Mouse (Mus musculus) adrenal gland, postnatal 4 days (tissue): ENCODE results near the gene 1700001C19Rik. TPM values are rescaled to one million over a fixed set of nuclear protein-coding genes. Genes with fewer than 3 reads are reported as not detected.

Source experiments
- DNase-seq, 2 experiments: peaks; one replicate each; pipeline ENCODE4 v3.0.0; 2021 to 2022; ENCODE audit warnings: low spot score in 2 of 2, mixed read lengths in 2 of 2
- total RNA-seq, 2 experiments: library from RNA; stranded (reverse); gene quantifications; 2 replicates each; pipeline ENCODE4 v1.2.3; 2021

Gene 1700001C19Rik
- total RNA-seq, 2 experiments from 2014 or later: 0.48 to 0.96 TPM

DNA sequence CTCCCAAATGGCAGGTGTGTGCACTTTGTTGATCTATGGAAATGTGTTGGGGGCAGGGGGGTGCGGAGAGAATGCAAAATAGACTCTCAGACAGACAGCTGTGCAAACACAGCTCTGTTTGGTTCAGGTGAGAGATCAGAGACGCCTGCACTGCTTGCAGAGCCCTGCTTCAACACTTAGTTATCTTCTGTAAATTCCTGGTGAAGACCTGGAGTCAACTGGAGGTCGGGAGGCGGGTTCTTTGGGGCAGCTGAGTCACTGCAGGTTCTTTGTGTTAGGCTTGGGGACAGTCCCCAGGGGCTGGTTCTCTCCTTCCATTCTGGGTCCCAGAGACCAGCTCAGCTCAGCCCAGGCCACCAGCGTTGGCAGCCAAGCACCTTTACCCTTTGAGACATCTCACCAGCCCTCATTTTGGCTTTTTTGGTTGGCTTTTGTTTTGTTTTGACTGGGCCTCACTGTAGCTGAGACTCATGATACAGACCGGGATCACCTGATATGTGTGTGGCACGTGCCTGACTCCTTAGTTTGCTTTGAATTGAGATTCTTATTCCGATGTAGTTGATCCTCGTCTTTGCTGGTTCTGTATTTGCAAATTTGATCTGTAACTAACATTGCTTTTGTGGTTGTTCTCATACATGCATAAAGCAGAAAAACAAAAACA lies 25.7 kb upstream of the 1700001C19Rik start:
- DNase-seq: no peak

DNA sequence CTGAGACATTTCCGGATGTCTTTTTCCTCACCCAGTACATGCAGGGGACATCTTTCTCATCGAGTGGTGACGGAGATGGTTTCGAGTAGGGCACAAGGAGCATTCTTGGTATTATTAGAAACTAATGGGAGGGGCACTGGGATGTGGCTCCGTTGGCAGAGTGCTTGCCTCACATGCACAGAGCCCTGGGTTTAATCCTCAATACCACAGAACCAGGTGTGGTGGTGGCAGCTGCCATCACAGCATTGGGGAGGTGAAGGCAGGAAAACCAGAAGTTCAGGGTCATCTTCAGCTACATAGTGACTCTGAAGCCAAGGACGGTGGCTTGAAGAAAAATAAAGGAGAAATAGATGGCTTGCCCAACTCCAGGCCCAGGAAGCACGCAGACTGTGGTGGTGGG lies 25.0 kb upstream of the 1700001C19Rik start:
- DNase-seq: no peak

DNA sequence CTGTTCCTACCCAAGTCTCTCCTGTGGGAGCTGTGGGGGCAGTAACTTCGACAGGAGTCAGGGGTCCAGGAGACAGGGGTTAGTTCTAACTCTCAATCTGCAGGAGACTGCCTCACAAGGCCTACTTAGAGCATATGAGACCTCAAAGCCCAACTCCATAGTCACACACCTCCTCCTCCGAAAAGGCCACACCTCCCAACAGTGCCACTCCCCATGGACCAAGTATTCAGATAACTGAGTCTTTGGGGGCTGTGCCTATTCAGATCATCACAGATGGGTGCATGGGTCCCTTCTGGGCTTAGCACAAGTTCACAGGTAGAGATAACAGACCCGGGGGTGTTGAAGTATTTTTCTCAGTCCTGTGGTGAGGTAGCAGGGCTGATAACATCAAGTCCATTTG lies 24.5 kb upstream of the 1700001C19Rik start:
- DNase-seq: no peak

DNA sequence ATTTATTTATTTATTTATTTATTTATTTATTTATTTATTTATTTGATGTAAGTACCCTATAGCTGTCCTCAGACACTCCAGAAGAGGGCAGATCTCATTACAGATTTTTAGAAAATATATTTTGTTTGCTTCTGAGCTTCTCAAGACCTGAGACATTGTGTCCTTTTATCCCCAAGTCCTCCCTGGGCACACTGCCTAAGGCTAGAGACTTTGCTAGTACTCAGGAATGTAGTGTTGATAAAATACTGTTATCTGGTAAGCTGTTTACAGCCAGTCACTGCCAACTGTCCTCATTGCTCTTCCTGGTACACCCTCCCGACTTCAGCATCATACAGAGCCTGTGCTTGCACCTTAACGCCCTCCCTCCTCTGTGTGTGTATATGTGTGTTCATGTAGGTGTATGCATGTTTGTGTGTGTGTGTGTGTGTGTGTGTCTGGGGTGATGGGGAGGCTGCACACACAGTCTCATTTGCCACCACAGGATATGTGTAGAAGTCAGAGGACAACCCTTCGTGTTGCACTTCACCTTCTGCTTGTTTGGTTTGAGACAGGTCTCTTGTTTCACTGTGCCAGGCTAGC lies 22.3 kb upstream of the 1700001C19Rik start:
- no peak for DNase-seq

DNA sequence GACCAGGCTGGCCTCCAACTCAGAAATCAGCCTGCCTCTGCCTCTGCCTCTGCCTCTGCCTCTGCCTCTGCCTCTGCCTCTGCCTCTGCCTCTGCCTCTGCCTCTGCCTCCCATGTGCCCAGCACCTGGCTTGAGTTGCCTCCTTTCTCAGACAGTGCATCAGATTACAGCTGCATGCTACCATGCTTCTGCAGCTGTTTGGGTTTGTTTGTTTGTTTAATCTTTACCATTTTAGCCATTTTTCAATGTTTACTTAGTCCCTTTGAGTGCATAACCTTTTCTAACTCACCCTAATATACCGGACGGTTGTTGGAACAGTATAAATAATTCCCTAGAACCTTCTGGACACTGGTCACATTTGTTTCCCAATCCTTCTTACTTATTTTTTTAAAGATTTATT lies 21.8 kb upstream of the 1700001C19Rik start:
- no peak for DNase-seq

DNA sequence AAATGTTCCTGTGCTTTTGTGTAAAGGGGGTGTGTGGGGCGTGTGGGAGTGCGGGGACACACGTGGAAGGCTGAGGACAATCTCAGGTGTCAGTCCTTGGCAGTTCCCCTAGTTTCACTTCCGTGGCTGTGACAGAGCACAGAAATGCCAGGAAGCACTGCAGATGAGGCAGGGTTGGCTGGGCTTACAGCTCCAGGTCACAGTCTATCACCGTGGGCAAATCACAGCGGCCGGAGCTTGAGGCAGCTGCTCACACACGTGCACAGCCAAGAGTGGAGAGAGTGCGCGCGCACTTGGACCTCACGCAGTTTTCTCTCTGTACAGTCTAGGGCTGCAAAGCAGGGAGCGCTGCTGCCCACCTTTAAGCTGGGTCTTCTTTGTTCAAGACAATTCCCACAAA lies 21.1 kb upstream of the 1700001C19Rik start:
- no peak for DNase-seq

DNA sequence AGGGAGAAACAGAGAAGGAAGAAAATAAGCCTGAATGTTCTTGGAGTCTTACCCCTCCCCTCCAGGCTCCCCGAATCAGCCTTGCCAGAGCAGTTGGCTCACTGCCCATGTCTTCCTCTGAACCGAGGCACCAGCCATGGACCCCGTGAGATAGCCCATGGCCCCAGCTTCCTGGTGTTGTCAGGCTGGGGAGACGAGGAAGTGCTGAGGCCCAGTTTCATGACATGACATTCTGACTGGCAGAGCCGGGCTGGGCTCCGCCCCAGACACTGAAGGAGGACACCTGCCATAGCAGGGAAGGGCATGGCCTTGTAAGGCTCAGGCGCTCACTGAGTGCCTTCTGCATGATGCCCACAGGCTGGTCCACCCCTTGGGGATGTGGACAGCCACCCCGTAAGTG lies 17.5 kb upstream of the 1700001C19Rik start:
- no peak for DNase-seq

DNA sequence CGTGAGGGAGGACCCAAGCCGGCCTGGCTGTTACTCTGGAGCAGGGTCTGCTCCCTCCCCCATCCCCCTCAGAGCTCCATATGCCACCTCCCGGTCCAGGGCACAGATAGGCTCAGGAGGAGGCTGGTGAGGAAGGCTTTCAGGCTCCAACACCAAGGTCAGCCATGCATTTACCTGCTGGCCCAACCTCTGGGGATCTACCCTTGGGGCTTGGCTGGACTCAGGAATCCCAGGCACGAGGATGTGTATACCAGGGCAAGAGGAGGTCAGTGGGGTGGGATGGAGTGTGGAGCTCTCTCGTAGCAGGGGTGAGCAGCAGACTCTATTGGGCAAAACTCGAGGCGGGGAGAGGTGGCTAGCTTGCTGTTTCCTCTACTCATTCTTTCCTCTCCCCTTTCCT lies 15.7 kb upstream of the 1700001C19Rik start:
- no peak for DNase-seq

DNA sequence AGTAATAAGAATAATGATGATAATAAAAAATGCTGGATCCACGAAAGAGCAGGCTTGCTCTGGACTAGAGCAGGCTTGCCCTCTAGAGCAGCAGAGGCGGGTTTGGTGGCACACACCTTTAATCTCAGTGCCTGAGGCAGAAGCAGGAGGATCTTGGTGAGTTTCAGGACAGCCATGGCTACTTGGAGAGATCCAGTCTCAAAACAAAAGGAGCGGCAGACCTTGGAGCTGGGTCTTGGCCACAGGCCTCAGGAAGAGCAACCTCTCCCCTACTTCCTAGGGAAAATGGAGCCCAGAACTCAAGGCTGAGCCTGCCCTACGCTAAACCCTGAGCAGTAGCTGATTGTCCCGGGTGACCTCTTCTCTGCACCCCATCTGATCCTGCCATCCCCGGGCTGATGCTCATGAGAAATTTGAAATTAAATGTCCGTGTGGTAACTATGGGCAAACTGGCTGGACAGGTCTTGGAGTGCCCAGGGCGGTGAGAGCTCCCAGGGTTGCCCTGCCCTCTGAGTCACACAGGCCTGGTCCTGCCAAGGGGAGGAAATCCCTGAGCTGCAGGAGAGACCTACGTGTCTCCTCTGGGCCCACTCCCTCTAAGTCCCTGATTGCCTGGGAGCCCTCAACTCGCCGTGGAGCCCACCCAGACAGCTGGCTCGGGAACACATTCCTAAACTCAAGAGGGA lies 13.8 kb upstream of the 1700001C19Rik start:
- no peak for DNase-seq

DNA sequence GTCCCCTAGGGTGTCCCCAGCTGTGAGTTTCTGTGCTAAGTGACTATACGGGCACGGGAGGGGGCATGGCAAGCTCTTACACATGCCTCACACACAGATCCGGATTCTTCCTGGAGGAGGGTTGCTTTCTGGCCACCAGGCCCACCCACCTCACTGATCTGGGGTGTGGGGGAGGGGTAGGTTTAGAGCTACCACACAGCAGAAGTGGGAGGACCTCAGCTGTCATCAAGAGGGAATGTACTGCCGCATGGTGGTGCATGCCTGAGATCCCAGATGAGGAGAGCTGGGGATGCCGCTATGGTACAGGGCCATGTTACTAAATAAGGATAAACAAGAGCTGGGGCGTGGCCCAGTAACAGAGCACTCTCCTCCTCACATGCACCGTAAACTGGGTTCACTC lies 13.1 kb upstream of the 1700001C19Rik start:
- DNase-seq: no peak

DNA sequence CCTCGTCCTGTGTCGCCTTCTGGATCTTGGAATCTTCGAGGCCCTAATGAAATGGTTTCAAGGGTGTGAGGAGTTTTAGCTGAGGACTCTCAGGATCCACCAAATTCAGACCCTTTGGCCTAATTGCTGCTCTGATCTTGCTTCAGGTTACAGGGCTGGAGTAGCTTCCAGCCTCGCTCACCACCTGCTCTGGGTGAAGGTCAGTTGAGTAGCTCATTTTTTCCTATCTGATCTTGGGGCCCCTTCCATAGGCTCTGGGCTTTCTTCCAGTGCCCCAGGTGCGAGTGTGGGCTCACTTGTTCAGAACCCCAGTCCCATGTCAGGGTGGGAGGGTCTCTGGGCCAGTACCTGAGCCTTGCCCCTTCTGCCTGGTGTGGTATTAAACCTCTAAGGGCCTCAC lies 12.3 kb upstream of the 1700001C19Rik start:
- DNase-seq: no peak

DNA sequence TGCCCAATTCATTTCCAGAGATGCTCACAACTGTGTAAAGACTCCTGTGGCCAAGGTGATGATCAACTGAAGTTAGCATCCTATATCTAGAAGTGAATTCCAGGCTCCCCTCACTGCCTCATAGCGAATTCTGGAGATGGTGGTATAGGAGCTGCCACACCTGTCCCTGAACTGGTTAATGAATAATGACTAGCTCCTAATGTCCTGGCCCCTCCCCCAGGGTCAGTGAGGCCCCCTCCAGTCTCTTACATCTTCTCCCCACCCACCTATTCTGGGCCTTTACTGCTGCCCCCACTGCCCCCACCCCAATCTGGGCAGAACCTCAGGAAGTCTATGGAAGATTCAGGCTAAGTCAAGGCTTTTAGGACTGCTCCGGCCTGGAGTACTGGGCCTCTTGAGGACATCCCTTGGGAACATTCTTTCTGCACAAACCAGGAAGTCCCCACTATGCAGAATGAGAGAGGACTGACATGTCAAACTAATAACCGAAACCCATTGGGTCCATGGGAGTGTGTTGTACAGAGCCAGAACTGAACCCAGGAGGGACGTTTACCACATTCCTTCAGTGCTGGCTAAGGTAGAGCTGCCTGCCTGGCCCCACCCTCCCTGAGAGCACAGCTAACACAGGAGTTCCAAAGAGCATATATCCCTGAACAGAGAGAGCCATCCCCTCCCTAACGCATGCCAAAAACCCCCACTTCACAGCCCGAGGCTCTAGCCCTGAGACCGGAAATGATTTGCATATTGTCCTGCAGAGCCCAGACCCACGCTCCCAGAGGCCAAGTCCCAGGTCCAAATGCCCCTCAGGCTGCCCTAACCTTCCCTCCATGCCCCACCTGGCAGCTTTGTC lies 11.6 kb upstream of the 1700001C19Rik start:
- DNase-seq: no peak

DNA sequence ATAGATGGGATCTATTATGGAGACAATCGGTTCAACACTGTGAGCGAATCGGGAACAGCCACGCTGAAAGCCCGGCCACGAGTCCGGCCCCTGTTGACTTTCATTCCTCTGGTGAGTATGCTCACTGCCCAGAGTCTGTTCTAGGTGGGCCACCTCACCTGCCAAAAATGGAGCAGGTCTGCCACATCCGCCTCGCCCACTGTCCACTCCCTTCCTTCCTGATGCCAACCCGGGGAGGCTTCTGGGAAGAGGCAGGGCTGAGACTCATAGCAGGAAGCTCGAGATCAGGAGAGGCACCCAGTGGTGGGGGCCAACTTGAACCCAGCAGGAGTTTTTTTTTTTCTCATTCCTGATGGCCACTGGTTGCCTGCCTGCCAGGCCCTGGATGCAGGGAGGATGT lies 9.4 kb upstream of the 1700001C19Rik start:
- no peak for DNase-seq

DNA sequence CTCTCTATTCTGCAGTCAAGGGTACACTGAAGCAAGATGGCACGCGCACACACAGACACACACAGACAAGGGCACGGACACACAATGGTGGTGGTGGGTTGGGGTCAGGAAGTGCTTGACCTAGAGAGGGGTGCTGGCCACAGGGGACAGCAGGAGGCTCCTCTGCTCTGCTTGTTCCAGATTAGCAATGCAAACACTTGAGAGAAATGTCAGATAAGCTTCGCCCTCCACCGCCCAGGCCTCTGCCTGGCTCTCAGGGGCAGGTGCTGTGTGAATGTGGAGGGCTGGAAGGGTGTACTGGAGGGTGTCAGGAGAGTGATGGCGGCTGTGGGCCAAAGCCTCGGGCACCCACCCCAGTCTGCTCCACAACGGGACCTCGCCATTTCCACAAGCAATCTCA lies 8.8 kb upstream of the 1700001C19Rik start:
- DNase-seq: no peak

DNA sequence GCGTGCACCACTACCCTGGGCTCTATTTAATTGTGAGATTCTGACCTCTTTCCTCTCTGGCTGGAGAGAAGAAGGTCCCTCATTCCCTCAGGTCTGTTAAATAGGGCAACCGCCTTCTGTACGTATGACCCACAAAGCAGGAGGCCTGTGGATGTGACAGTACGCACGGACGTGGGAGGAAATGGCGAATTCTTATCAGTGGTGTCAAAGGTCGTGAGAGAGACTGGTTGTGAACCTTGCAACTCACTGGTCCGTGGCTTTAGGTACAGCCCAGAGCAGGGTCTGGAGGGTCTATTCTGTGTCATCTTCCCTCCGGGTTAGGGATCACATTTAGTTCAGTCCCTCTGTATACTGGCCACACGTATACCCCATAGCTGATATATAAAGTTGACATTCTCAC lies 8.3 kb upstream of the 1700001C19Rik start:
- DNase-seq: no peak

DNA sequence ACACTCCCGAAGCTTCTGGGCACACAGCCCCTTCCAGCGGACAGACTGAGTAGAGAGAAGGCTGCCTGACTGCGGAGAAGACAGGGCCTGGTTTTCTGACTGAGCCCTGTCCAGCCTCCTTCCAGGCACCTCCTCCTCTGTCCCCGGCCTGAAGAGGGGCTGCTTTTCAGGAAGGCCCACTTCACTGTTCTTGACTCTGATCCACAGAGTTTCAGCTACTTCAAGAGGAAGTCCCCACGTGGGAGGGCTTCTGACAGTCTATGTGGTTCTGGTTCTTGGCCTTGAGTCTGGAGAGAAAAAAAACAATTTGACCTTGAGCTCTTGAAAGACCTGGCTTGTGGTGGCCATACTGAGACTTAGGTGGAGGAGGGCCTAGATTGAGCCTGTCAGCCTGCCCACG lies 6.9 kb upstream of the 1700001C19Rik start:
- no peak for DNase-seq

DNA sequence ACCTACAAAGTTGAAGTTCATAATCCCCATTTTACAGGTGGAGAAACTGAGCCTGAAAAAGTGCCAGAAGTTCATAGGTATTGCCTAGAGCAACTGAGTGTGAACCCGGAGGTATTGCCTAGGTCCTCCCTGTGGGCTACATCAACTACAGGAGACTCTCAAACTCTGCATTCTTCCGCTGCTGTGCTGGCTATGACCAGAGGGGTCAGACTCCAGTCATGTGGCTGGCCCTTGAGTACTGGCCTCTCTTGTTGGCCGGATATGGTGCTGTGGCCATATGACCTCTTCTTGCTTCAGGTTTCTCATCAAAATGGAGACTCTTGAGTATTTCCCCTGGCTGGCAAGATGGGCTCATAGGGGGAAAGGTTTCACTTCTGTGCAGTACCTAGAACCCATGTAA lies 5.1 kb upstream of the 1700001C19Rik start:
- DNase-seq: no peak

DNA sequence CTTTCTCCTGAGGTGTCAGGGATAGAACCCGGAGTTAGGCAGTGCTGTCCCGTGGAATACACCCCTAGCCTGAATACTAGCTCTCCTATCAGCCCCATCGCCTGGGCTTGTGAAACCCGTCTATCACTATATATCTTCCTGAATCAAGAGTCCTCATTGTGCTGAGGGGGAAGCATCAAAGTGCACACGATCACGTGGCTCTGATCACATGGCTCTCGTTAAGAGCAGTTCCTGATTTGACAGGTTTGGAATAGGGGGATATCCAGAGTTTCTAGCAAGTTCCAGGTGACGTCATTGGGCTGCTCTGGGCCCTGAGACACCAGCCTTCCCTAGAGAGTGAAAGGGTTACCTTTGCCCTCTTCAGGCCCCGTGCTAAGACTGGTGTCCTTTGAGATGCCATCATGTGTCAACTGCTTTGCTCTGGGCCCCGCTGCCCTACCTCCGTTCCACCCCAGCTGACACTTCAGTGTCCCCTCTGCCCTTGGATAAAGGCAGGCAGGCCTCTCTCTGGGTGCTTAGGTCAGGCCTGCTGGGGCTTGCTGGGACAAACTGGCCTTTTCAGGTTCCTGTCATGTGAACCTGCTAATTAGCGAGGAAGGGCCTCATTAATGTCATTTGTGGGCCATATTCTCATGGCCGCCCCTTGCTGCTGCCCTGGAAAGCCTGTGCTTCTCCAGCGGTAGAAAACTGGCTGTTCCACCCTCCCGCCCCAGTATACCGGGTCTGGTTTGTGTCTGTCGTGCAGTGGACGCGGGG lies 4.3 kb upstream of the 1700001C19Rik start:
- DNase-seq: no peak

DNA sequence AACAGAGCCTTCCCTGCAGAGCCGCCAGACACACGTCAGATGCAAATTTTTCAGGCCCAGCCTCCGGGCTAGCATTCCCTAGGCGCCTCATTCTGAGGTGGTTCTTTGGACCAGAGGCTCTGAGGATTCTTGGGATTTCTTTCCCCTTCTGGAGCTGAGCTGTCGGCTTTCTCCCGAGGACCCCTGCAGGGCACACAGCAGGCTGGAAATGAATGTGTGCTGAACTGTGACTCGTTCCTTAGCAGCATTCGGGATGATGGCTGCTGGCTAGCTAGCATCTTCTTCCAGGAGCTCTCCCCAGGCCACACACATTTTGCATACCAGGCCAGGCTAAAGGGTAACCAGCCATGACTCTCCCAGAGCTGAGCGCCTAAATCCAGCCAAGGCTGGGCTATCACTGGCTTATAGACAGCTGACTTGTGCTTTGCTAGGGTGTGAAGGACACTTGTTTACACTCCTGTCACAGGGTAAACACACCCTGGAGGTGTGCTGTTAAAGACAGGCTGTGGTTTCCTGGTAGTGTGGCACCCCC lies 3.2 kb upstream of the 1700001C19Rik start:
- DNase-seq: no peak

DNA sequence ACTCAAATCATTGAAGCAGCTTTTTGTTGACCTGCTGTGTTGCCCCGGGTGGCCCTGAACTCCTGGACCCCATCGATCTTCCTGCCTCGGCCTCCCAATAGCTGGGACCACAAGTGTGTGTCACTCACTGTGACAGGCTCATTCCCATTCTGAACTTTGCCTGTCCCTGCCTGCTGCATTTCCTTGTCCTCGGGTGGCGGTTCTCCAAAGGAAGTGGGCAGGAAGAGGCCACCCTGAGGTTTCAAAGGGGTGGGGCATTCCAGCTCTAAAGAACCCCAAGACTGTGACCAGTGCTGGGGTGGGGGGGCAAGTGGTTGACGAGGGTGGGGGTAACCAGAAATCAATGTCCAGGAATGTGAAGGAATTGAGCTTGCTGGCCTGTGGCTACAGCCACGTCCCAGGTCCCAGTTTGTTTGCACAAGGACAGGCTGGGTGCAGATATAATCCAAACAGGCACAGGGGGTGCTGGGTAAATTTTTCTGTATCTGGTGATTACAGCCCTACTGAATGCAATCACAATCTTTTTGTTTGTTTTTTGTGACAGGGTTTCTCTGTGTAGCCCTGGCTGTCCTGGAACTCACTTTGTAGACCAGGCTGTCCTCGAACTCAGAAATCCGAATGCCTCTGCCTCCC lies 2.3 kb upstream of the 1700001C19Rik start:
- no peak for DNase-seq
